Mouse (Mus musculus) kidney, adult 2 months (tissue): ENCODE data around the gene Taok2. TPM values are rescaled to one million over a fixed set of nuclear protein-coding genes. Genes with fewer than 3 reads are reported as not detected.

ENCODE experiments used
- DNase-seq: peaks from one replicate; pipeline ENCODE4 v3.0.0; 2021
- H3K27ac ChIP-seq: fragments of 200-500 bp; 2 replicates; pipeline ENCODE4 v1.5.1; 2012; ENCODE audit warnings: low read depth, low read length, control low read depth, inconsistent platforms; ENCODE audit not compliant: insufficient read depth
- H3K27me3 ChIP-seq: fragments of 200-500 bp; replicated peaks from 2 replicates; pipeline ENCODE4 v1.6.1; 2012; ENCODE audit warnings: mild to moderate bottlenecking, moderate library complexity, low read length, inconsistent platforms; ENCODE audit not compliant: control insufficient read depth, insufficient read depth
- H3K36me3 ChIP-seq: fragments of 200-500 bp; 2 replicates; pipeline ENCODE4 v1.6.1; 2012; ENCODE audit warnings: mild to moderate bottlenecking, moderate library complexity, low read length, inconsistent platforms; ENCODE audit not compliant: control insufficient read depth, insufficient read depth
- H3K4me1 ChIP-seq: fragments of 200-500 bp; 2 replicates; pipeline ENCODE4 v1.6.1; 2011; ENCODE audit warnings: low read length; ENCODE audit not compliant: control insufficient read depth, insufficient read depth
- H3K4me3 ChIP-seq: fragments of 200-500 bp; 2 replicates; pipeline ENCODE4 v1.5.1; 2011; ENCODE audit warnings: mild to moderate bottlenecking, low read depth, low read length, control low read depth; ENCODE audit not compliant: insufficient read depth
- CTCF ChIP-seq: fragments of 200-500 bp; conservative IDR thresholded peaks from 2 replicates; pipeline ENCODE4 v1.5.1; 2011; ENCODE audit warnings: low read depth, mild to moderate bottlenecking, control low read depth, low read length, moderate library complexity, mixed read lengths; ENCODE audit not compliant: insufficient read depth, insufficient read length
- POLR2A ChIP-seq: fragments of 200-500 bp; IDR thresholded peaks from one replicate; pipeline ENCODE4 v1.6.1; 2011; ENCODE audit warnings: low read depth, low read length, control low read depth
- WGBS: fragments of 180-500 bp; shearing (Covaris S2); methylation state at CpG from one replicate; pipeline ENCODE4 v1.1.7; 2018; 5-methylcytosine and 5-hydroxymethylcytosine counted together
- polyA plus RNA-seq: library from polyadenylated mRNA; depleted of rRNA; stranded (reverse); fragments of >200 nt; gene quantifications from 2 replicates; pipeline ENCODE4 v1.2.3, GENCODE M21; 2012; rRNA removed

Gene Taok2
- polyA plus RNA-seq, 1 experiment = 56.5 TPM

- 26% methylated on average over 1 of the region's 1 CpGs for WGBS
- DNase-seq = no peak
- H3K27me3 ChIP-seq = no peaks in the 10 kb centered on the region
- no peak overlapping the region for H3K27ac ChIP-seq
- no peaks in the 10 kb centered on the region for H3K4me1 ChIP-seq
- no peak overlapping the region for H3K4me3 ChIP-seq
- no peaks in the 10 kb centered on the region for H3K36me3 ChIP-seq
- TF ChIP-seq POLR2A (no peak), CTCF (no peak)
Measured at GRCm38 (mm10) chr7:126818818-126819217, 65.7 kb downstream of the Taok2 start.

- Histone ChIP-seq H3K4me3 (no peak overlapping the region), H3K27me3 (no peaks in the 10 kb centered on the region), H3K27ac (no peak overlapping the region), H3K4me1 (no peaks in the 10 kb centered on the region), H3K36me3 (no peaks in the 10 kb centered on the region)
- DNase-seq = no peak
- no peak for TF ChIP-seq POLR2A
- TF ChIP-seq CTCF = no peak
- WGBS = 86% methylated on average over 7 of the region's 7 CpGs
Measured at GRCm38 (mm10) chr7:126817595-126817994, 66.9 kb downstream of the Taok2 start.

DNA sequence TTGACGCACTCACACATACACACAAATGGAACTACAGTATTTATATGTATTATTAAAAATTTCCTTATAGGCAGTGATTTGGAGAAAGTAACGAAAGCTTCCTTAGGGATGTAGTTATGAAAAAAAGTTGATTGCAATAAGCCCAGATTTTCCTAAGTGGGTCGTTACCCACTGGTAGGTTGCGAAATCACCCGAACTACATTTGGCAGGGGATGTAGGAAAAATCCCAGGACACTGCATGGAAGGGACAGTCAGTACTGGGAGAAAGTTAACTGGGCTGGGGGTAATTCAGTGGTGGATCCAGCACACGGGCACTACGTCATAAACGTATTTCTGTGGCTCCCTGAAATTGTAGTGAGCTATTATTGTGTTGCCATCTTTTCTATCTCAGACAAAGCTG, 68.0 kb downstream of the Taok2 start:
- Histone ChIP-seq H3K4me1 (no peaks in the 10 kb centered on the region), H3K27me3 (no peaks in the 10 kb centered on the region), H3K27ac (no peak overlapping the region), H3K36me3 (no peaks in the 10 kb centered on the region), H3K4me3 (no peak overlapping the region)
- TF ChIP-seq CTCF = no peak
- no peak for TF ChIP-seq POLR2A
- DNase-seq = no peak
- 79% methylated on average over 8 of the region's 8 CpGs for WGBS

GRCm38 (mm10) chr7:126815726-126816222, 68.7 kb downstream of the Taok2 start:
- H3K27me3 ChIP-seq = no peaks in the 10 kb centered on the region
- H3K4me3 ChIP-seq = no peak overlapping the region
- 41% methylated on average over 8 of the region's 8 CpGs for WGBS
- DNase-seq = no peak
- H3K36me3 ChIP-seq = no peaks in the 10 kb centered on the region
- TF ChIP-seq POLR2A = no peak
- TF ChIP-seq CTCF = no peak
- H3K4me1 ChIP-seq = no peaks in the 10 kb centered on the region
- H3K27ac ChIP-seq = no peak overlapping the region

Other genes starting within 250 kb of the Taok2 start
- gene Sgf29, start 235.4 kb downstream of the Taok2 start, polyA plus RNA-seq = 28.1 and 34.7 TPM in 2 replicates
- 29.0 and 30.1 TPM in 2 replicates for gene Sult1a1, start 208.3 kb downstream of the Taok2 start, polyA plus RNA-seq
- gene Bola2, start 189.3 kb downstream of the Taok2 start, polyA plus RNA-seq = 63.9 and 67.2 TPM in 2 replicates
- gene Slx1b, start 188.9 kb downstream of the Taok2 start, polyA plus RNA-seq = 13.1 and 17.2 TPM in 2 replicates
- gene Coro1a, start 176.9 kb downstream of the Taok2 start, polyA plus RNA-seq = 22.7 and 71.6 TPM in 2 replicates
- 210 and 216 TPM in 2 replicates for gene Mapk3, start 125.1 kb downstream of the Taok2 start, polyA plus RNA-seq
- 58.2 and 61.4 TPM in 2 replicates for gene Gdpd3, start 118.4 kb downstream of the Taok2 start, polyA plus RNA-seq
- 290 and 371 TPM in 2 replicates for gene Ypel3, start 107.7 kb downstream of the Taok2 start, polyA plus RNA-seq
- 2.1 and 2.2 TPM in 2 replicates for gene Tbx6, start 103.2 kb downstream of the Taok2 start, polyA plus RNA-seq
- 135 and 145 TPM in 2 replicates for gene Ppp4c, start 92.2 kb downstream of the Taok2 start, polyA plus RNA-seq
- 4.2 and 6.3 TPM in 2 replicates for gene Fam57b, start 87.0 kb downstream of the Taok2 start, polyA plus RNA-seq
- gene 4930451I11Rik, start 53.1 kb downstream of the Taok2 start, polyA plus RNA-seq = 0.46 TPM in 1 of 2 replicates, not detected in the other
- gene Doc2a, start 37.3 kb downstream of the Taok2 start, polyA plus RNA-seq = 0.15 and 0.33 TPM in 2 replicates
- 4.2 and 6.6 TPM in 2 replicates for gene Hirip3, start 22.7 kb downstream of the Taok2 start, polyA plus RNA-seq
- gene Ino80e, start 22.3 kb downstream of the Taok2 start, polyA plus RNA-seq = 39.6 and 47.0 TPM in 2 replicates
- 90.8 and 113 TPM in 2 replicates for gene Tmem219, start 38.2 kb upstream of the Taok2 start, polyA plus RNA-seq
- 21.4 and 21.9 TPM in 2 replicates for gene Kctd13, start 44.2 kb upstream of the Taok2 start, polyA plus RNA-seq
- gene Asphd1, start 64.9 kb upstream of the Taok2 start, polyA plus RNA-seq = 0.19 TPM in 1 of 2 replicates, not detected in the other
- gene Sez6l2, start 65.9 kb upstream of the Taok2 start, polyA plus RNA-seq = 1.2 and 1.4 TPM in 2 replicates
- gene Cdipt, start 91.2 kb upstream of the Taok2 start, polyA plus RNA-seq = 237 and 284 TPM in 2 replicates
- gene Cdiptos, start 91.4 kb upstream of the Taok2 start, polyA plus RNA-seq = 0.74 and 1.1 TPM in 2 replicates
- 56.9 and 66.9 TPM in 2 replicates for gene Mvp, start 129.9 kb upstream of the Taok2 start, polyA plus RNA-seq
- 0.91 and 1.3 TPM in 2 replicates for gene Pagr1b, start 131.8 kb upstream of the Taok2 start, polyA plus RNA-seq
- 2.8 and 17.6 TPM in 2 replicates for gene Pagr1a, start 132.6 kb upstream of the Taok2 start, polyA plus RNA-seq
- gene Gm42742, start 136.4 kb upstream of the Taok2 start, polyA plus RNA-seq = 21.2 and 28.9 TPM in 2 replicates
- 3.6 and 4.6 TPM in 2 replicates for gene Prrt2, start 136.5 kb upstream of the Taok2 start, polyA plus RNA-seq
- 97.9 and 115 TPM in 2 replicates for gene Maz, start 142.3 kb upstream of the Taok2 start, polyA plus RNA-seq
- 0.67 and 0.73 TPM in 2 replicates for gene Kif22, start 157.8 kb upstream of the Taok2 start, polyA plus RNA-seq
- gene Zg16, start 202.6 kb upstream of the Taok2 start, polyA plus RNA-seq = not detected in 2 replicates
- 4.2 and 7.7 TPM in 2 replicates for gene AI467606, start 206.7 kb upstream of the Taok2 start, polyA plus RNA-seq
- 127 and 137 TPM in 2 replicates for gene Qprt, start 237.5 kb upstream of the Taok2 start, polyA plus RNA-seq